Mouse (Mus musculus) frontal cortex, postnatal 36 days (tissue): ENCODE measurements around the gene Olfr1295.

Source experiments
- DNase-seq, 2 experiments: peaks; one replicate each; pipeline ENCODE4 v3.0.0; 2022; ENCODE audit warnings: low spot score in 2 of 2

Gene Olfr1295

GRCm38 (mm10) chr2:111569581-111569980 lies at the start of gene Olfr1295:
Gene Olfr1295 (minus strand): TSS chr2:111569681.
- DNase-seq, result no peak

- DNase-seq, result no peak
Measured at GRCm38 (mm10) chr2:111540191-111540590, 29.3 kb downstream of the Olfr1295 start, which contains the start of gene Olfr1294. Gene Olfr1294 (minus strand): TSS chr2:111540291.

GRCm38 (mm10) chr2:111524903-111525302 lies 44.6 kb downstream of the Olfr1295 start, which contains the start of gene Olfr1293-ps:
Gene Olfr1293-ps (plus strand): TSS chr2:111525203.
- DNase-seq, result no peak

- no peak for DNase-seq
Measured at GRCm38 (mm10) chr2:111517451-111517850, 52.0 kb downstream of the Olfr1295 start.
